Mouse (Mus musculus) lung, embryonic 14.5 days (tissue): ENCODE measurements around the gene Gm3336. TPM values are rescaled to one million over a fixed set of nuclear protein-coding genes. Genes with fewer than 3 reads are reported as not detected.

ENCODE experiments used
- ATAC-seq: fragments of 200-750 bp; cut with Nextera tagmentation; 2 replicates; pipeline ENCODE4 v1.8.0; 2017; ENCODE audit warnings: mild to moderate bottlenecking, moderate TSS enrichment, moderate library complexity; ENCODE audit not compliant: insufficient read depth
- DNase-seq: peaks from one replicate; pipeline ENCODE4 v3.0.0-alpha.2; 2015
- H3K27ac ChIP-seq: fragments of 300-500 bp; sonication (generic); 2 replicates; pipeline ENCODE4 v1.5.1; 2014; ENCODE audit warnings: low read depth, mild to moderate bottlenecking, moderate library complexity
- H3K27me3 ChIP-seq: fragments of 300-500 bp; sonication (generic); 2 replicates; pipeline ENCODE4 v1.6.1; 2014; ENCODE audit warnings: low read length, control low read depth; ENCODE audit not compliant: insufficient read depth
- H3K36me3 ChIP-seq: fragments of 300-500 bp; sonication (generic); 2 replicates; pipeline ENCODE4 v1.6.1; 2014; ENCODE audit warnings: control low read depth; ENCODE audit not compliant: insufficient read depth
- H3K4me1 ChIP-seq: fragments of 300-500 bp; sonication (generic); 2 replicates; pipeline ENCODE4 v1.6.1; 2014; ENCODE audit warnings: antibody characterized with exemption, control low read depth; ENCODE audit not compliant: insufficient read depth
- H3K4me2 ChIP-seq: fragments of 300-500 bp; sonication (generic); 2 replicates; pipeline ENCODE4 v1.6.1; 2014; ENCODE audit warnings: mild to moderate bottlenecking
- H3K4me3 ChIP-seq: fragments of 300-500 bp; sonication (generic); 2 replicates; pipeline ENCODE4 v1.5.1; 2014; ENCODE audit warnings: low read depth, low read length
- H3K9ac ChIP-seq: fragments of 300-500 bp; sonication (generic); 2 replicates; pipeline ENCODE4 v1.6.1; 2014
- H3K9me3 ChIP-seq: fragments of 300-500 bp; sonication (generic); 2 replicates; pipeline ENCODE4 v1.6.1; 2016; ENCODE audit warnings: low read depth, low read length, control low read depth
- CTCF ChIP-seq: IDR thresholded peaks from 2 replicates; pipeline ENCODE4 v1.5.1; 2016; ENCODE audit warnings: antibody characterized with exemption, low read depth
- WGBS: fragments of 180-500 bp; shearing (Covaris S2); extraction: QIAGEN DNeasy Blood & Tissue Kit; methylation state at CpG from one replicate; pipeline ENCODE4 v1.1.7; 2014; 5-methylcytosine and 5-hydroxymethylcytosine counted together
- polyA plus RNA-seq: library from polyadenylated mRNA; unstranded; fragments of >200 nt; fragmentation: Nextera tagmentation; extraction: Ambion mirVana; gene quantifications from 2 replicates; pipeline ENCODE4 v1.2.1, GENCODE M21; 2014

Gene Gm3336
- polyA plus RNA-seq, 1 experiment from 2014 or later: not detected

- Histone ChIP-seq H3K4me3 (no peak overlapping the region), H3K27me3 (no peaks in the 10 kb centered on the region), H3K9me3 (no peaks in the 10 kb centered on the region), H3K4me1 (peaks cover 17% of the 10 kb centered on the region), H3K9ac (no peak overlapping the region), H3K4me2 (no peak overlapping the region; the same call in 1 of the 2 replicates), H3K36me3 (peaks cover 22% of the 10 kb centered on the region; the same call in 1 of the 2 replicates), H3K27ac (peak overlapping the region; percentile 38; the same call in 1 of the 2 replicates)
- no peak for TF ChIP-seq CTCF
- DNase-seq (peak; percentile 40), ATAC-seq (no peak)
- 57% methylated on average over 19 of the region's 19 CpGs for WGBS
Measured at GRCm38 (mm10) chr8:70758616-70759561, 40.5 kb downstream of the Gm3336 start.

GRCm38 (mm10) chr8:70760350-70760749 lies 42.0 kb downstream of the Gm3336 start:
- ATAC-seq (no peak; the same call in 1 of the 2 replicates), DNase-seq (peak; percentile 25)
- Histone ChIP-seq H3K9ac (peak overlapping the region; percentile 75), H3K4me2 (peak overlapping the region; percentile 100), H3K27me3 (no peaks in the 10 kb centered on the region), H3K4me3 (peak overlapping the region; percentile 70), H3K36me3 (peaks cover 22% of the 10 kb centered on the region; the same call in 1 of the 2 replicates), H3K4me1 (peaks cover 12% of the 10 kb centered on the region; the same call in 1 of the 2 replicates), H3K27ac (peak overlapping the region; percentile 73), H3K9me3 (no peaks in the 10 kb centered on the region)
- TF ChIP-seq CTCF: no peak
- under 1% methylated on average over 22 of the region's 22 CpGs for WGBS

DNA sequence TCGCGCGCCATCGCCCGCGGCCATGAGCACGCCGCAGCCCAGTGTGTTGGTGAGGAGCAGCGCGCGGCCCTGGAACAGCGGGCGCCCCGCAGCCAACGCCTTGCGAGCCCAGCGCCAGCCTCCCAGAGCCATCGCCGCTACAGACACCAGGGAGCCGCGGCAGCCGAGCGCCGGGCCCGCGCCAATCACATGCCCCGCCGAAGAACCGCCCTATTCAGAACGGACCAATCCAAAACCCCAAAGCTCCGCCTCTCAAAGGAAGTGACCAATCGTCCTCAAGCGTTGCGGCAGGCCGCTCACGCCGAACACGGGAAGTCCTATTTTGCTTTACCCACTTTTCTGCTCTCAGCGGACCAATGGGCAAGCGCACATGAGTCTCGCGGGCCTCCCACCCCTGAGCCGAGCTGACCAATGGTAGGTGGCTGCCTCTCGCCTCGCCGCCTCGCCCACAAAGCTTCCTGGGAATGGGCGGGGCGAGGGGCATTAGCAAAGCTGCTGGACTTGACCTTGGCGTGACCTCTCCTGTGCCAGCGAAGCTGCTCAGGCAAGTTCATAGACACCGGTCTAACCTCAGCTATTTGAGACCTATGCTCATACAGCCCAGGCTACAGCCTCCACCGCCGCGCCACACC lies 42.5 kb downstream of the Gm3336 start, which contains the start of gene Mpv17l2:
Mpv17l2 (minus strand) TSS at position 172 of the 632 bp plus-strand sequence.
- peaks cover 22% of the 10 kb centered on the region; the same call in 1 of the 2 replicates for H3K36me3 ChIP-seq
- under 1% methylated on average over 55 of the region's 55 CpGs for WGBS
- DNase-seq: peak; percentile 99
- ATAC-seq: peak; percentile 96
- peak within 1 kb of the TSS; percentile 73 for H3K27ac ChIP-seq
- TF ChIP-seq CTCF: no peak
- peak within 1 kb of the TSS; percentile 100 for H3K4me2 ChIP-seq
- H3K27me3 ChIP-seq: no peaks in the 10 kb centered on the region
- H3K9ac ChIP-seq: peak within 1 kb of the TSS; percentile 75
- peak within 1 kb of the TSS; percentile 70 for H3K4me3 ChIP-seq
- peaks cover 8% of the 10 kb centered on the region; the same call in 1 of the 2 replicates for H3K4me1 ChIP-seq
- no peaks in the 10 kb centered on the region for H3K9me3 ChIP-seq

- no peak for TF ChIP-seq CTCF
- Histone ChIP-seq H3K36me3 (peaks cover 16% of the 10 kb centered on the region; the same call in 1 of the 2 replicates), H3K9ac (no peak overlapping the region), H3K4me2 (no peak overlapping the region), H3K27me3 (no peaks in the 10 kb centered on the region), H3K4me1 (peaks cover 8% of the 10 kb centered on the region; the same call in 1 of the 2 replicates), H3K9me3 (no peaks in the 10 kb centered on the region), H3K4me3 (no peak overlapping the region), H3K27ac (no peak overlapping the region)
- ATAC-seq: no peak
- DNase-seq: no peak
- WGBS: 79% methylated on average over 1 of the region's 1 CpGs
Measured at GRCm38 (mm10) chr8:70762118-70762517, 43.8 kb downstream of the Gm3336 start.

DNA sequence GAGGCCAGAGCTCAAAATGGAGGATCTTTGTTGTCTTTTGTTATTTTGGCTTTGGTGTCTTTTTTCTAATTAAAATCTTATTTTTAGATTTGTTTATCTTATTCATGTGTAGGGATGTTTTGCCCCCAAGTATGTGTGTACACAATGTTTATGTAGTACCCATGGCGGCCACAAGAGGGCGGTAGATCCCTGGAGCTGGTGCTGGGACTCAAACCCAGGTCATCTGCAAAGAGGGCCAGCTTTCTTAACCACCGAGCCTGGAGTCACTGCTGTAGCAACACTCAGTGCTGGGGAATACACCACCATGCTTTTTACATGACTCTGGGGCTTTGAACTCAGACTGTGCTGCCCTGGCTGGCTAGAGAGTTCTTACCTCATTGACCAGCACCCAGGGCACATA lies 45.0 kb downstream of the Gm3336 start:
- peaks cover 8% of the 10 kb centered on the region; the same call in 1 of the 2 replicates for H3K4me1 ChIP-seq
- peaks cover 11% of the 10 kb centered on the region for H3K36me3 ChIP-seq
- no peak overlapping the region for H3K9ac ChIP-seq
- 8% methylated on average over 3 of the region's 3 CpGs for WGBS
- ATAC-seq (no peak), DNase-seq (peak; percentile 69)
- H3K27me3 ChIP-seq: no peaks in the 10 kb centered on the region
- H3K9me3 ChIP-seq: no peaks in the 10 kb centered on the region
- peak; percentile 87 for TF ChIP-seq CTCF
- no peak overlapping the region for H3K4me3 ChIP-seq
- 0 out of 2 replicates have a peak overlapping the region, but pooled peaks have one; percentile 8 for H3K27ac ChIP-seq
- no peak overlapping the region for H3K4me2 ChIP-seq

- TF ChIP-seq CTCF: no peak
- peaks cover 8% of the 10 kb centered on the region; the same call in 1 of the 2 replicates for H3K4me1 ChIP-seq
- peak overlapping the region; percentile 4; the same call in 1 of the 2 replicates for H3K4me2 ChIP-seq
- H3K36me3 ChIP-seq: peaks cover 18% of the 10 kb centered on the region
- no peaks in the 10 kb centered on the region for H3K27me3 ChIP-seq
- no peaks in the 10 kb centered on the region for H3K9me3 ChIP-seq
- DNase-seq (no peak), ATAC-seq (no peak)
- H3K9ac ChIP-seq: no peak overlapping the region
- no peak overlapping the region for H3K4me3 ChIP-seq
- 63% methylated on average over 8 of the region's 8 CpGs for WGBS
- no peak overlapping the region for H3K27ac ChIP-seq
Measured at GRCm38 (mm10) chr8:70764026-70764425, 45.7 kb downstream of the Gm3336 start.
